Mouse (Mus musculus): ENCODE data around the gene Chd6. TPM values are rescaled to one million over a fixed set of nuclear protein-coding genes. Genes with fewer than 3 reads are reported as not detected.

Chd6 gene
- polyA plus RNA-seq, 1 experiment = 5.4 TPM

DNA sequence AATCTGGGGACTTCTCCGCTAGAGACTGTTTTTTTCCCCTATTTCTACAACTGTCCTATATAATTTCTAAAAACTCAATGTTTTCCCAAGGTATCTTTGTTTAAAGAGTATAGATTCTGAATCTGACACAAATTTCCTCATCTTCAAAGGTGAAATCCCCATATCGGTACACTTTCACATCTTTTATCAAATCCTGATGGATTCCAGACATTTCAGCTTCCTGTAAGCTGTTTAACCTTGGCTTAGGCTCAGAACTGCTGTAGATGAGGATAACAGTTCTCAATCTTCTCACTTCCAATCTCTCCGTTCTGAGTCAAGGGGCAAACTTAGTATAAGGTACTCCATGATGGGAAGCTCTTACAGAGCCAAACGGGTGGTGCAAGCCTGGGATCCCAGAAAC, 32.6 kb downstream of the Chd6 start:
- no peak for TF ChIP-seq FLI1 (IDR thresholded peaks at IDR 0.05; ENCODE audit: low read length)
- no peak for TF ChIP-seq GATA1 (IDR thresholded peaks at IDR 0.05; ENCODE audit: borderline replicate concordance, low read length)
- Histone ChIP-seq H3K36me3 (replicated peaks; ENCODE audit: low read length) (peaks cover 14% of the 10 kb centered on the region), H3K4me3 (replicated peaks) (no peak overlapping the region), H3K9me3 (no peaks in the 10 kb centered on the region), H3K27me3 (replicated peaks) (no peaks in the 10 kb centered on the region), H3K4me1 (peaks cover 66% of the 10 kb centered on the region)

DNA sequence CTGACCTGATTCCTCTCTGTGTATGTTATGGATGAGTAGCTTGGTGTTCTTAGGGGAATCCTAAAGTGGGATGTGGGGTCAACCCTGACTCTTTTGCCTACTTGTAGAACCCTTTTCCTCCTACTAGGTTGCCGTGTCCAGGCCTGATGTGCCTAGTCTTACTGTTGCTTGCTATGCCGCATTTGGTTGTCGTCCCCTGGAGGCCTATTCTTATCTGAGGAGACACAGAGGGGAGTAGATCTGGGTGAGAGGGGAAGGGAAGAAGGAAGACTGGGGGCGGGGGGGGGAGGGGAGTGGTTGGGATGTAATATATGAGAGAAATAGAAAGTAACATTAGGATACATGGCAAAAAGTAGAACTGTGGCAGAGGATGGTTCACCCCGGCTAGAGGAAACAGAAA, 33.3 kb downstream of the Chd6 start:
- H3K27me3 ChIP-seq (replicated peaks) = no peaks in the 10 kb centered on the region
- H3K36me3 ChIP-seq (replicated peaks; ENCODE audit: low read length) = peaks cover 14% of the 10 kb centered on the region
- TF ChIP-seq GATA1 (IDR thresholded peaks at IDR 0.05; ENCODE audit: borderline replicate concordance, low read length) = no peak
- no peak for TF ChIP-seq FLI1 (IDR thresholded peaks at IDR 0.05; ENCODE audit: low read length)
- peak overlapping the region; percentile 62 for H3K4me3 ChIP-seq (replicated peaks)
- H3K4me1 ChIP-seq = peaks cover 65% of the 10 kb centered on the region
- H3K9me3 ChIP-seq = no peaks in the 10 kb centered on the region

DNA sequence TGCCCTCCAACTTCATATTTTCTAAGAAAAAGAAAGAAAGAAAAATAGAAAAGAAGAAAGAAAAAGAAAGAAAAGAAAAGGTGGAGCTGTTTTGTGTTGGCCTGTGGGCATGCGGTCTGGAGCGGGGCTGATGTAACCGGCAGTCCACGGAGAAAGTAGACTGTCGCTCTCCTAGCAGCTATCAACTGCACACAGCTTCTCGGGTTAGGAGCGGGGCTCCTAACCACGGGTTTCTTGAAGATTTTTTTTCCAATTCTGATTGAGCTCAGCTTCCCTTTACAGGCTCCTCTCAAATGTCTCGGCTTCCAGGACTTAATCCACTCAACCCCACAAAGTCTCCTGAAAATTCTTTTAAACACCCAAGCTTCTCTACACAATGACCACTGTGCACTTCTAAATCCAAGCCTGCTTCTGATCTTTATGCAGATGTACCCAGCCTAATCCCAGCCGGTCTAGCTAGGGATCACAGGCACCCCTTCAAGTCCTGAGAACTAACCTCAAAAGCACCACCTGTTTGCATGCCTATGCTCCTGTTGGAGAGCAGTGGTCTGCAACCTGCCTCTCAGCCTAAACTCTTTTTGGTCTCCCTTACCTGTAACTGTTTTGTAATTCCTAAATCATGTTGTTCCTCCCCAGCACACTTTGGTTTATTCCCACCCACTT, 42.6 kb downstream of the Chd6 start:
- Histone ChIP-seq H3K36me3 (replicated peaks; ENCODE audit: low read length) (peaks cover 23% of the 10 kb centered on the region), H3K4me3 (replicated peaks) (peak overlapping the region; percentile 83), H3K4me1 (peaks cover 69% of the 10 kb centered on the region), H3K27me3 (replicated peaks) (no peaks in the 10 kb centered on the region), H3K9me3 (peaks cover 9% of the 10 kb centered on the region)
- TF ChIP-seq GATA1 (IDR thresholded peaks at IDR 0.05; ENCODE audit: borderline replicate concordance, low read length) (no peak), FLI1 (IDR thresholded peaks at IDR 0.05; ENCODE audit: low read length) (no peak)

DNA sequence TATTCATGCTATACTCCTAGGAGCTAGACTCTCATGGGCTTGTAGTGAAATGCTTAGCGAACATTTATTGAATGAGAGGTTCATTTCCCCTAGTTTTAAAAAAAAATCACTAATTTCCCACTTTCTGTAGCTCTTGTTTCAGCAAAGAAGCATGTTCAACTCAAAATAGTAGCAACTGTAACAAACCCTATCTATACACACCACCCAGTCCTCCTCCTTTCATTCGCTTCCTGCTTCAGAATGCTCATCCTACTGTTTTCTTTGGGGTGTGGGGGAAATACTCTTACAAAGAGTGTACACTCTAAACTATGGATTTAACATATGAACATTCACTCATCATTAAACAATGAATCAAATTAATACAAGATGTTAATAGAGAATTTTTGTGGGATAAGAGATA, 43.3 kb downstream of the Chd6 start:
- H3K4me3 ChIP-seq (replicated peaks) = peak overlapping the region; percentile 74
- no peak for TF ChIP-seq GATA1 (IDR thresholded peaks at IDR 0.05; ENCODE audit: borderline replicate concordance, low read length)
- TF ChIP-seq FLI1 (IDR thresholded peaks at IDR 0.05; ENCODE audit: low read length) = no peak
- H3K4me1 ChIP-seq = peaks cover 63% of the 10 kb centered on the region
- no peaks in the 10 kb centered on the region for H3K27me3 ChIP-seq (replicated peaks)
- peaks cover 9% of the 10 kb centered on the region for H3K9me3 ChIP-seq
- peaks cover 23% of the 10 kb centered on the region for H3K36me3 ChIP-seq (replicated peaks; ENCODE audit: low read length)

DNA sequence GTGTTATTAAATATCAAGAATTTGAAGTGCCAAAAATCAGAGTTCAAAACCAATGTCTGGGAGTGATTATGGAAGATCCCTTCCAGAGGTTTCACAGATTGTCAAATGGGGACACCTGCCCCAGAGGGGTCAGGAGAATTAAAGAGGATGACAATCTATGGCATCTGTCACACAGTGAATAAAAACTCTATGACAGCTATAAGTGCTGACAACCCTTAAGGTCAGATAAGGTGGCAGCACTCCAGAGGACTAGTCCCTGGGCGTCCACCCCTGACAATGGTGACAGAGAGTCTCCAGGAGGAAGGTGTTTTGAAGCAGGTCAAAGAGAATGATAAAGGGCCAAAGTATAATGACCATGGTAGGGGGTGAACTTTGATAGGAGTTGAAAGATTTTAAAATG, 44.0 kb downstream of the Chd6 start:
- peaks cover 19% of the 10 kb centered on the region for H3K36me3 ChIP-seq (replicated peaks; ENCODE audit: low read length)
- H3K4me3 ChIP-seq (replicated peaks) = peak overlapping the region; percentile 62
- peaks cover 9% of the 10 kb centered on the region for H3K9me3 ChIP-seq
- H3K4me1 ChIP-seq = peaks cover 58% of the 10 kb centered on the region
- no peaks in the 10 kb centered on the region for H3K27me3 ChIP-seq (replicated peaks)
- no peak for TF ChIP-seq FLI1 (IDR thresholded peaks at IDR 0.05; ENCODE audit: low read length)
- TF ChIP-seq GATA1 (IDR thresholded peaks at IDR 0.05; ENCODE audit: borderline replicate concordance, low read length) = no peak

DNA sequence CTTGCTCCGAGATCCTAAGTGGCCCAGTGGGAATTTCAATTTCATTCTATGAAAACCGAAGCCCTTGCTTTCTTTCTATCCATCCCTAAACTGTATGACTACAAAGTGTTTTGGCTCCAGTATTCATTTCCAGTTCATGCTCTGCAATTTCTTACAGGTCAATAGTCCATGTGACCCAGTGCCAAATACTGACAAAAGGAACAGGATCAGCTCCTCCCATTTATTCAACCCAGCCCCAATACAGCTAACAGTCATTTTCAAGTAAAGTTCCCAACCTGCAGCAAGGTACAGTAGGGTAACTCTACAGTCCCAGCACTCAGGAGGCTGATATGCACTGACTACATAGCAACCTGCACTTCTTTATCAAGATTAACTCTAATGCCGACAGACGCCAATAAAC, 50.0 kb downstream of the Chd6 start:
- no peaks in the 10 kb centered on the region for H3K27me3 ChIP-seq (replicated peaks)
- no peak for TF ChIP-seq FLI1 (IDR thresholded peaks at IDR 0.05; ENCODE audit: low read length)
- no peak for TF ChIP-seq GATA1 (IDR thresholded peaks at IDR 0.05; ENCODE audit: borderline replicate concordance, low read length)
- peaks cover 32% of the 10 kb centered on the region for H3K36me3 ChIP-seq (replicated peaks; ENCODE audit: low read length)

DNA sequence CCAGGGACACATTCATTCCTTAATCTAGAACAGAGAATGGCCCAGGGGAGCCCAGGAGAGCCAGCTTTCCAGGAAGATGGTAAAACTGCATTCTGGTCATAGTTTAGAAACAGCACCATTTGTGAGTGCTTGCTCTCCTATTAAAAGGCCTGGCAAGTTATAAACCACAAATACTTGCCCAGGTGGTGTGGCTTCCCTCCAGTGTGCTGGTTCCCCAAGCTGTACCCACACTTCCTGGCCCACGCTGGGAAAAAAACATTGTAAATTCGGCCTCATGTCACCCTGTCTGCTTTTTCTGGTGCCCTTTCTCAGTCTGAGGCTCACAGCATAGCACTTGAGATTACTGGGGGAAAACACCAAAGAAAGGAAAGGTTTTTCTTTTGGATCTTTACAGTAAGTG, 55.1 kb downstream of the Chd6 start:
- Histone ChIP-seq H3K4me1 (peaks cover 70% of the 10 kb centered on the region), H3K9me3 (no peaks in the 10 kb centered on the region), H3K4me3 (replicated peaks) (no peak overlapping the region), H3K36me3 (replicated peaks; ENCODE audit: low read length) (peaks cover 51% of the 10 kb centered on the region), H3K27me3 (replicated peaks) (no peaks in the 10 kb centered on the region)
- TF ChIP-seq FLI1 (IDR thresholded peaks at IDR 0.05; ENCODE audit: low read length) = no peak
- TF ChIP-seq GATA1 (IDR thresholded peaks at IDR 0.05; ENCODE audit: borderline replicate concordance, low read length) = no peak

More for the DNA sequence above, 50.0 kb downstream of the Chd6 start:
- Histone ChIP-seq H3K9me3 (no peaks in the 10 kb centered on the region), H3K4me1 (peaks cover 43% of the 10 kb centered on the region), H3K4me3 (replicated peaks) (no peak overlapping the region)

DNA sequence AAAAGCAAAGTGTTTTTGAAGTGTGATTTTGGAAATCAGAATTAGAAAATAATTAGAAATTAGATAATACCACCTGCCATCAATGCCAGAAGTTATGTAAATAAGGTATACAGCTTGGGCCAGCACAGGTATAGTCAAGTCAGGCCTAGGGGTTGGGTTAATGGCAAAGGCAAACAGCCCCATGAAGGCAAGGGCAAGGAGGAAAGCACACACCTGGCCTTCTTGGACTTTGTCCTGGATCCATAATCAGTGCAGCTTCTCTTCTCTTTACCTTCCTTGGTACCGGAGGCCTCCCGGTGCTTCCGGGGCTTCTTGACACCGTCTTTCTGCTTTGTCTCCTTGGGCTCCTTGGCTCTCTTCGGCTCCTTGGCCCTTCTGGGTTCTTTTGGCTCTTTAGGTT, 56.7 kb downstream of the Chd6 start:
- no peak for TF ChIP-seq FLI1 (IDR thresholded peaks at IDR 0.05; ENCODE audit: low read length)
- TF ChIP-seq GATA1 (IDR thresholded peaks at IDR 0.05; ENCODE audit: borderline replicate concordance, low read length) = no peak
- H3K36me3 ChIP-seq (replicated peaks; ENCODE audit: low read length) = peaks cover 59% of the 10 kb centered on the region

DNA sequence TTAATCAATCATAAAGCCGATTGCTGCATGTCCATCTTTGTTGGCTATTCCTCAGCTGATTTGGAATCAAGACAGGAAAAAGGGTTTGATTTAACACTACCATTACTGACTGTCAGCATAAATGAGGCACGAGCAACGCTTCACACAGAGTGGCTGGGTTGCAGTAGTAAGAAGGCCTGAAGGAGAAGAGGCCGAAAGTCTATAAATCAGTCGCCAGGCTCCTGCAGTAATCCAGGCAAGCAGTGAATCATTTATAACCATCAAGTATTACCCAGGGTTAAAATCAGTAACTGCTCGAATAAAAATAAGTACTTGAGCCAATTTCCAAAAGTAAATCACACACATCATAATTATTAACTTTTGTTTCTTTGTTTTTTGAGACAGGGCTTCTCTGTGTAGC, 59.4 kb downstream of the Chd6 start:
- no peak overlapping the region for H3K4me3 ChIP-seq (replicated peaks)
- no peaks in the 10 kb centered on the region for H3K27me3 ChIP-seq (replicated peaks)
- H3K9me3 ChIP-seq = no peaks in the 10 kb centered on the region
- H3K4me1 ChIP-seq = peaks cover 74% of the 10 kb centered on the region
- H3K36me3 ChIP-seq (replicated peaks; ENCODE audit: low read length) = peaks cover 60% of the 10 kb centered on the region
- TF ChIP-seq FLI1 (IDR thresholded peaks at IDR 0.05; ENCODE audit: low read length) (no peak), GATA1 (IDR thresholded peaks at IDR 0.05; ENCODE audit: borderline replicate concordance, low read length) (no peak)

More for the DNA sequence above, 56.7 kb downstream of the Chd6 start:
- H3K27me3 ChIP-seq (replicated peaks) = no peaks in the 10 kb centered on the region
- no peaks in the 10 kb centered on the region for H3K9me3 ChIP-seq
- peaks cover 70% of the 10 kb centered on the region for H3K4me1 ChIP-seq
- H3K4me3 ChIP-seq (replicated peaks) = no peak overlapping the region

DNA sequence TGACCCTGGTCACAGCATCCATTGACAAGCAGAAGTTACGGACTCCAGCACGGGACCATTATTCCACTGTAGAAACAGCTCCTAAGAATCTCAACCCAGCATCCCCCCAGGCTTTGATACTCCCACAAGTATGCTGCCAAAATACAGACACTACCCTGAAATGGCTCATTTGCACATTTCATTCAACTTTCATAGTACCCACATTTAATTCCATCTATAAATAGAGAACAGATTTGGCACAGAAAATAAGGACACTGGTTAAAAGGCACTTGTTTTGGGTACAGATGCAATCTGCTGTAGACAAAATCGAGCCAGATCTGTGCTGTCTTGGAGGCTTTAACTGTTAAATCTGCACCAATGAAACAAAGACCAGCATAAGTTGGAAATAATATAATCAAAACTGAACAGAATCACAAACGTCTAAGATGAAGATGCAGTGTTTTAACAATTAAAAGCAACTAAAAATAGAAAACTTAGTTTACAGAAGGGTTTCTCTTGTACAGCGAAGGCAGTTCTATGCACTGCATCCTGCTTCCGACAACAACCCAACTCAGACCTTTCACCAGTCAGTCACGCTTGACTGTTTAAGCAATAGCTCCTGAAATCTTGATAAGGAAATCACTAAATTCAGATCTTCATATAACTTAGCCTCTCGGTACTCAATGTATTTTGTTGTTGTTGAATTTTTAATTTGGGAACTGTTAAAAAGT, 64.2 kb downstream of the Chd6 start:
- Histone ChIP-seq H3K27me3 (replicated peaks) (no peaks in the 10 kb centered on the region), H3K9me3 (no peaks in the 10 kb centered on the region), H3K4me1 (peaks cover 47% of the 10 kb centered on the region), H3K4me3 (replicated peaks) (no peak overlapping the region), H3K36me3 (replicated peaks; ENCODE audit: low read length) (peaks cover 70% of the 10 kb centered on the region)
- no peak for TF ChIP-seq FLI1 (IDR thresholded peaks at IDR 0.05; ENCODE audit: low read length)
- TF ChIP-seq GATA1 (IDR thresholded peaks at IDR 0.05; ENCODE audit: borderline replicate concordance, low read length) = no peak
